Mouse (Mus musculus) Muller cell, postnatal 12 days (primary cell): ENCODE results near the gene Dr1.
"Not testable (repeated sequence)": the region's sequence is repeated elsewhere in the genome, so short reads cannot be mapped to it uniquely, and the experiment has no call there.

Source experiments
- DNase-seq: peaks from one replicate; pipeline ENCODE4 v3.0.0-alpha.2; 2015; ENCODE audit errors: inconsistent ontology term

The Dr1 gene

GRCm38 (mm10) chr5:108268127-108269062, at the start of gene Dr1:
Dr1 (plus strand) TSS chr5:108268897.
- peak; percentile 95 for DNase-seq

GRCm38 (mm10) chr5:108224077-108224476, 44.6 kb upstream of the Dr1 start:
- no peak for DNase-seq

- no peak for DNase-seq
Measured at GRCm38 (mm10) chr5:108226159-108226558, 42.5 kb upstream of the Dr1 start.

GRCm38 (mm10) chr5:108246314-108246765, 22.4 kb upstream of the Dr1 start:
- DNase-seq, result no peak

GRCm38 (mm10) chr5:108250033-108250432, 18.7 kb upstream of the Dr1 start:
- DNase-seq, result no peak

GRCm38 (mm10) chr5:108255259-108255658, 13.4 kb upstream of the Dr1 start:
- DNase-seq, result no peak

- DNase-seq, result no peak
Measured at GRCm38 (mm10) chr5:108262722-108263121, 6.0 kb upstream of the Dr1 start.

- DNase-seq, result not testable (repeated sequence)
Measured at GRCm38 (mm10) chr5:108263785-108264184, 4.9 kb upstream of the Dr1 start.

GRCm38 (mm10) chr5:108266990-108267389, 1.7 kb upstream of the Dr1 start:
- DNase-seq, result no peak

GRCm38 (mm10) chr5:108269063-108269810, 540 bp downstream of the Dr1 start:
- DNase-seq, result peak; percentile 28

GRCm38 (mm10) chr5:108269811-108270151, 1.1 kb downstream of the Dr1 start:
- DNase-seq, result no peak

- no peak for DNase-seq
Measured at GRCm38 (mm10) chr5:108270415-108270814, 1.7 kb downstream of the Dr1 start.

- not testable (repeated sequence) for DNase-seq
Measured at GRCm38 (mm10) chr5:108271345-108271744, 2.6 kb downstream of the Dr1 start.

GRCm38 (mm10) chr5:108286957-108287356, 18.3 kb downstream of the Dr1 start:
- no peak for DNase-seq

- DNase-seq, result no peak
Measured at GRCm38 (mm10) chr5:108301567-108301966, 32.9 kb downstream of the Dr1 start.

- DNase-seq, result peak; percentile 91
Measured at GRCm38 (mm10) chr5:108312224-108313064, 43.7 kb downstream of the Dr1 start, which contains the start of gene Pigg. Pigg (plus strand) TSS chr5:108312609.

GRCm38 (mm10) chr5:108313065-108313860, 44.6 kb downstream of the Dr1 start:
- no peak for DNase-seq
